Comparison of ENCODE assay signal across 24 mouse cellular contexts in genomic region chr5:22074971-22075370, GRCm38 (mm10).
"Had no signal": no experiment of that assay in that cellular context is flagged by ENCODE, and none has a peak within 500 bp of the region (broad histone marks: within the 10 kb centered on the region; RNA-seq: fewer than 3 reads in every experiment).

No protein-coding gene starts in this region.

- H3K4me3 ChIP-seq: heart, embryonic 13.5 days; heart, embryonic 15.5 days; hindbrain, embryonic 13.5 days; intestine, embryonic 15.5 days; layer of hippocampus, adult 2 months; left cerebral cortex, adult 2 months; limb, embryonic 10.5 days; limb, embryonic 12.5 days had no signal

- H3K9me3 ChIP-seq: heart, embryonic 13.5 days; heart, embryonic 15.5 days; hindbrain, embryonic 13.5 days; intestine, embryonic 15.5 days; limb, embryonic 10.5 days had no signal

- H3K9ac ChIP-seq: forebrain, postnatal 0 days; heart, embryonic 13.5 days; heart, embryonic 15.5 days; hindbrain, embryonic 13.5 days; intestine, embryonic 15.5 days; limb, embryonic 12.5 days had no signal

- H3K27me3 ChIP-seq: heart, embryonic 13.5 days; heart, embryonic 15.5 days; intestine, embryonic 15.5 days; limb, embryonic 12.5 days had no signal

- H3K4me1 ChIP-seq: heart, embryonic 13.5 days; heart, embryonic 15.5 days; intestine, embryonic 15.5 days; limb, embryonic 10.5 days; limb, embryonic 12.5 days had no signal

- H3K4me2 ChIP-seq: heart, embryonic 11.5 days; heart, embryonic 13.5 days; heart, embryonic 15.5 days; hindbrain, embryonic 13.5 days; intestine, embryonic 15.5 days; limb, embryonic 12.5 days had no signal

- DNase-seq: forebrain, postnatal 0 days; gastrocnemius, postnatal 14 days; gastrocnemius, postnatal 36 days; heart, adult 18-20 months; heart, postnatal 14 days; heart, postnatal 36 days; kidney, adult 18-20 months; kidney, adult 8-10 months; kidney, postnatal 10 days; kidney, postnatal 25 days; kidney, postnatal 4 days; liver had no signal

- H3K27ac ChIP-seq: heart, embryonic 13.5 days; heart, embryonic 15.5 days; hindbrain, embryonic 13.5 days; intestine, embryonic 15.5 days; layer of hippocampus, adult 2 months; left cerebral cortex, adult 2 months; limb, embryonic 10.5 days; limb, embryonic 12.5 days had no signal

- ATAC-seq: forebrain, postnatal 0 days; hindbrain, embryonic 16.5 days; inflammation-experienced regulatory T-cells, adult 6 months; intestine, embryonic 15.5 days; intestine, postnatal 0 days had no signal

- H3K36me3 ChIP-seq: heart, embryonic 13.5 days; heart, embryonic 15.5 days; intestine, embryonic 15.5 days; limb, embryonic 10.5 days; limb, embryonic 12.5 days had no signal
